Mouse (Mus musculus) spleen, adult 2 months (tissue): ENCODE results near the gene Stk16.

ENCODE experiments used
- CTCF ChIP-seq: fragments of 200-500 bp; IDR thresholded peaks from 2 replicates; pipeline ENCODE4 v1.5.1; 2011; ENCODE audit warnings: mild to moderate bottlenecking, inconsistent platforms; ENCODE audit not compliant: insufficient read depth, insufficient read length, insufficient replicate concordance; ENCODE audit errors: extremely low read depth
- POLR2A ChIP-seq: fragments of 200-500 bp; IDR thresholded peaks from 2 replicates; pipeline ENCODE4 v1.6.1; 2011; ENCODE audit warnings: low read depth, low read length, inconsistent platforms

DNA sequence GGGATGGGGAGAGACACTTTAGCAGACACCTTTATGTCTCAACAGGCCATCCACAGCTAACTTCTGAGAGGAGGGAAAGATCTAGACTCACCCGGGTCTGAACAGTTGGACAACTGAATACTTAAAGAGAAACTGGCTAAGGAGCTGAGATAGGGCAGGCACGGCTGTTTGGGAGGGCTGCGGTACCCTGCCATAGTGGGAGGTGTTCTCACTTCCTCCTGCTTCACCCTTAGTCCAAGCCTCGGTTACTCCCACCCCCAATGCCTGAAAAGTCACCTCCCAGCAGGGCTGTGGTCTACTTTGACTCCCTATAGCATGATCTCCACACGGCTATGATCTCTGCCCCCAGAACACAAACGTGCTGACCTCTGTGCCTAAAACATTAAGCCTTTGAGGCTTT is 12.9 kb downstream of the Stk16 start:
- TF ChIP-seq CTCF (no peak), POLR2A (no peak)
